Mouse (Mus musculus) intestine, embryonic 14.5 days (tissue): Measurements from ENCODE around the gene Asic2. TPM values are rescaled to one million over a fixed set of nuclear protein-coding genes. Genes with fewer than 3 reads are reported as not detected.

Experiments
- ATAC-seq: fragments of 200-750 bp; cut with Nextera tagmentation; replicated peaks from 2 replicates; pipeline ENCODE4 v1.8.0; 2017; ENCODE audit warnings: low read depth, moderate number of reproducible peaks, moderate TSS enrichment, moderate library complexity; ENCODE audit not compliant: low FRiP score, low TSS enrichment
- DNase-seq: peaks from one replicate; pipeline ENCODE4 v3.0.0-alpha.2; 2018; ENCODE audit warnings: low spot score
- H3K27ac ChIP-seq: fragments of 300-500 bp; sonication (generic); 2 replicates; pipeline ENCODE4 v1.5.1; 2014; ENCODE audit warnings: low read depth, mild to moderate bottlenecking, control low read depth
- H3K27me3 ChIP-seq: fragments of 300-500 bp; sonication (generic); replicated peaks from 2 replicates; pipeline ENCODE4 v1.6.1; 2014; ENCODE audit warnings: low read length, control low read depth; ENCODE audit not compliant: control insufficient read depth, insufficient read depth
- H3K36me3 ChIP-seq: fragments of 300-500 bp; sonication (generic); 2 replicates; pipeline ENCODE4 v1.6.1; 2014; ENCODE audit warnings: low read length, control low read depth; ENCODE audit not compliant: control insufficient read depth, insufficient read depth
- H3K4me1 ChIP-seq: fragments of 300-500 bp; sonication (generic); replicated peaks from 2 replicates; pipeline ENCODE4 v1.6.1; 2014; ENCODE audit warnings: low read length, control low read depth, mixed read lengths; ENCODE audit not compliant: control insufficient read depth, insufficient read depth
- H3K4me2 ChIP-seq: fragments of 300-500 bp; sonication (generic); 2 replicates; pipeline ENCODE4 v1.6.1; 2014; ENCODE audit warnings: low read length
- H3K4me3 ChIP-seq: fragments of 300-500 bp; sonication (generic); 2 replicates; pipeline ENCODE4 v1.5.1; 2014; ENCODE audit warnings: low read depth, low read length, control low read depth, mixed read lengths
- H3K9ac ChIP-seq: fragments of 300-500 bp; sonication (generic); 2 replicates; pipeline ENCODE4 v1.6.1; 2014; ENCODE audit warnings: mild to moderate bottlenecking, low read length
- H3K9me3 ChIP-seq: fragments of 300-500 bp; sonication (generic); 2 replicates; pipeline ENCODE4 v1.6.1; 2016; ENCODE audit warnings: low read length, control low read depth; ENCODE audit not compliant: control insufficient read depth
- WGBS: fragments of 180-500 bp; shearing (Covaris S2); extraction: QIAGEN DNeasy Blood & Tissue Kit; methylation state at CpG from one replicate; pipeline ENCODE4 v1.1.7; 2014; 5-methylcytosine and 5-hydroxymethylcytosine counted together
- polyA plus RNA-seq: library from polyadenylated mRNA; unstranded; fragments of >200 nt; fragmentation: Nextera tagmentation; extraction: Ambion mirVana; gene quantifications from 2 replicates; pipeline ENCODE4 v1.2.1, GENCODE M21; 2014

The Asic2 gene
- polyA plus RNA-seq, 1 experiment from 2014 or later, result 0.22 TPM

- WGBS, result 64% methylated on average over 5 of the region's 5 CpGs
Observed at GRCm38 (mm10) chr11:81765288-81765687, 203.0 kb downstream of the Asic2 start.

DNA sequence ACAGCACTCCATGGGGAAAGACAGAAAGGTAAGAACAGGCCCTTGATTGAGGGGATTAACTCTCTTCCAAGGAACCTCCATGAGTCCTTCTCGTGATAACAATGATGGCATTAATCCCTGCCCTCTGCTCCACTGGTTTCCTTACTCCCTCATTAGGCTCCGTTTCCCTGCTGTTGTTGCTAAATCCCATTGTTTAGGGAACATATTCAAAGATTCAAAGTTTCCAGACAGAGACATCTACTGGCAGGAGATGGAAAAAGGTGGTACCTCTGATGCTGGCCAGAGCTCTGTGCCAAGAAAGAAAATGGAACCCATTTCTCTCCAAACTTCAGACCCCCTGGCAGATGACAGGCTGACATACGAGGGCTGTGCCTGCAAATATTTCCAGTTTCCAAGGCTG is 203.5 kb downstream of the Asic2 start:
- Histone ChIP-seq H3K27me3 (no peaks in the 10 kb centered on the region), H3K27ac (no peak overlapping the region), H3K9me3 (no peaks in the 10 kb centered on the region), H3K9ac (no peak overlapping the region), H3K36me3 (no peaks in the 10 kb centered on the region), H3K4me3 (no peak overlapping the region), H3K4me1 (no peaks in the 10 kb centered on the region), H3K4me2 (no peak overlapping the region)
- DNase-seq (no peak), ATAC-seq (no peak)
- WGBS, result 22% methylated on average over 3 of the region's 3 CpGs

More at GRCm38 (mm10) chr11:81765288-81765687, 203.0 kb downstream of the Asic2 start:
- H3K27ac ChIP-seq, result no peak overlapping the region
- H3K4me3 ChIP-seq, result no peak overlapping the region
- H3K36me3 ChIP-seq, result no peaks in the 10 kb centered on the region
- H3K4me1 ChIP-seq, result no peaks in the 10 kb centered on the region
- no peaks in the 10 kb centered on the region for H3K27me3 ChIP-seq
- no peaks in the 10 kb centered on the region for H3K9me3 ChIP-seq
- no peak overlapping the region for H3K4me2 ChIP-seq
- ATAC-seq, result no peak
- DNase-seq, result no peak
- no peak overlapping the region for H3K9ac ChIP-seq

- Histone ChIP-seq H3K27ac (no peak overlapping the region), H3K36me3 (no peaks in the 10 kb centered on the region), H3K27me3 (no peaks in the 10 kb centered on the region), H3K4me3 (no peak overlapping the region), H3K9me3 (0 out of 2 replicates have a peak, but pooled peaks cover 3% of the 10 kb centered on the region), H3K9ac (no peak overlapping the region), H3K4me1 (no peaks in the 10 kb centered on the region), H3K4me2 (no peak overlapping the region)
- no peak for ATAC-seq
- WGBS, result 87% methylated on average over 4 of the region's 4 CpGs
- DNase-seq, result no peak
Observed at GRCm38 (mm10) chr11:81757221-81757620, 211.0 kb downstream of the Asic2 start.

- Histone ChIP-seq H3K4me1 (no peaks in the 10 kb centered on the region), H3K27ac (no peak overlapping the region), H3K4me2 (no peak overlapping the region), H3K36me3 (no peaks in the 10 kb centered on the region), H3K9ac (no peak overlapping the region), H3K27me3 (no peaks in the 10 kb centered on the region), H3K4me3 (no peak overlapping the region), H3K9me3 (0 out of 2 replicates have a peak, but pooled peaks cover 3% of the 10 kb centered on the region)
- DNase-seq (no peak), ATAC-seq (no peak)
- WGBS, result 89% methylated on average over 5 of the region's 5 CpGs
Observed at GRCm38 (mm10) chr11:81750876-81751275, 217.4 kb downstream of the Asic2 start.

DNA sequence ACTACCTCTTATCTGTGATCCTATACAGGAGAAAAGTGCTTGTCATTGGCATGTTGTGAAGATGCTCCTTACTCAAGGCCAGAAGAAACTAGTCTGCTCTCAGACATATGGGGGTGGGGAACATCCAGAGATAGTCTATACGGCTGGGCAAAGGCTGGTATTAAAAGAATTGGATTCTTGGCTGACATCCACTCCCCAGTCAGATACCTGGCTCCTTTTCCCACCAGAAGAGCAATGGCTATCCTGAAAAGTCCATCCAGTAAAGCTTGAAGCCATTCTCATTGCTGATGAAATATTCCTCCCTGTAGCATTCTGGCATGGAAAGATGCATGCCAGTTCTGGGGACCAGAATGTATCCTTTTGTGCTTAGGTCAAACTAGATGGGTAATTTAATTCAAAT is 218.2 kb downstream of the Asic2 start:
- H3K9me3 ChIP-seq, result 0 out of 2 replicates have a peak, but pooled peaks cover 2% of the 10 kb centered on the region
- H3K4me2 ChIP-seq, result no peak overlapping the region
- H3K4me3 ChIP-seq, result no peak overlapping the region
- H3K27me3 ChIP-seq, result no peaks in the 10 kb centered on the region
- no peak overlapping the region for H3K9ac ChIP-seq
- ATAC-seq, result no peak
- H3K36me3 ChIP-seq, result no peaks in the 10 kb centered on the region
- 58% methylated on average over 1 of the region's 1 CpGs for WGBS
- H3K4me1 ChIP-seq, result no peaks in the 10 kb centered on the region
- H3K27ac ChIP-seq, result no peak overlapping the region
- DNase-seq, result no peak

DNA sequence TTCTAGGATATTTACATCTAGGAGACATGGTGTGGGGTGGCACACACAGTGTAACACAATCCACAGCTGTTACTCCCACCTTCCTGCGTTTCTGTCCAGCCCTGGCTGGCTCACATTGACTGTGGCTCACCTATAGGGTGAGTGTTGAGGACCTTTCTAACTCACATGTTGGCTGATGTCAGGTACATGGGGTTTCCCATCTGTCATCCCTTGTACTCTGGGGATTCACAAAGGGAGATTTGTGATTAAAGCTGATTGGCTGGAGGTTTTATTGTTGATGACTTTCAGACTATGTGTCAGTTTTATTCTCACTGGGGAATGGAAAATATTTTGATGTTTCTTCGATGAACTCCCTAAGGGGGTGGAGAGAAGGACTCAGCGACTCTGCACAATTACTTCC is 229.3 kb downstream of the Asic2 start:
- H3K27me3 ChIP-seq, result no peaks in the 10 kb centered on the region
- ATAC-seq, result no peak
- no peak overlapping the region for H3K27ac ChIP-seq
- no peaks in the 10 kb centered on the region for H3K9me3 ChIP-seq
- no peak overlapping the region for H3K9ac ChIP-seq
- WGBS, result 64% methylated on average over 3 of the region's 3 CpGs
- no peaks in the 10 kb centered on the region for H3K4me1 ChIP-seq
- H3K4me3 ChIP-seq, result no peak overlapping the region
- no peak overlapping the region for H3K4me2 ChIP-seq
- no peak for DNase-seq
- H3K36me3 ChIP-seq, result no peaks in the 10 kb centered on the region

- no peak overlapping the region for H3K27ac ChIP-seq
- no peak for ATAC-seq
- no peak for DNase-seq
- 64% methylated on average over 3 of the region's 3 CpGs for WGBS
- no peaks in the 10 kb centered on the region for H3K9me3 ChIP-seq
- no peak overlapping the region for H3K4me3 ChIP-seq
- H3K9ac ChIP-seq, result no peak overlapping the region
- no peaks in the 10 kb centered on the region for H3K36me3 ChIP-seq
- H3K4me2 ChIP-seq, result no peak overlapping the region
- no peaks in the 10 kb centered on the region for H3K4me1 ChIP-seq
- no peaks in the 10 kb centered on the region for H3K27me3 ChIP-seq
Observed at GRCm38 (mm10) chr11:81737777-81738176, 230.5 kb downstream of the Asic2 start.

DNA sequence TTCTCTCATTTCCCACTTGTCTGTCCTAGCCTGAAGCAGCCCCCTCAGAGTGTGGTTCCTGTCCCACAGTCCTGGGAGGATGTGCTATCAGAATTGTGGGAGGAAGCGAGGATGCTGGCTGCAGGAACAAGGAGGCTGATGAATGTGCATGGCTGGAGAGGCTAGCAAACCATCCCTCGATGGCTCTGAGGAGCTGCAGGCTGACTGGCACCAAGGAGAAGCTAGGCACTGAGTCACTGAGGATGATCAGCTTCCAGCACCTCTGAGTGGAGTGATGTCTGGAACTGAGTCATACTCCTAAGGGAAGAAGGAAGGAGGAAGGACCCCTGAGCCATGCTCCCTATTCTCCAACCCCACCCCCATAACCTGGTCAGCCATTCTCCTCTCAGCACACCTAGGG is 246.2 kb downstream of the Asic2 start:
- Histone ChIP-seq H3K4me1 (no peaks in the 10 kb centered on the region), H3K9ac (no peak overlapping the region), H3K4me2 (no peak overlapping the region), H3K4me3 (no peak overlapping the region), H3K27me3 (no peaks in the 10 kb centered on the region), H3K27ac (no peak overlapping the region), H3K9me3 (no peaks in the 10 kb centered on the region), H3K36me3 (no peaks in the 10 kb centered on the region)
- WGBS, result 65% methylated on average over 2 of the region's 2 CpGs
- no peak for ATAC-seq
- DNase-seq, result no peak

- Histone ChIP-seq H3K27me3 (no peaks in the 10 kb centered on the region), H3K4me2 (no peak overlapping the region), H3K4me3 (no peak overlapping the region), H3K4me1 (no peaks in the 10 kb centered on the region), H3K27ac (no peak overlapping the region), H3K9me3 (no peaks in the 10 kb centered on the region), H3K9ac (no peak overlapping the region), H3K36me3 (no peaks in the 10 kb centered on the region)
- ATAC-seq, result no peak
- no peak for DNase-seq
- WGBS, result 73% methylated on average over 4 of the region's 4 CpGs
Observed at GRCm38 (mm10) chr11:81714801-81715200, 253.5 kb downstream of the Asic2 start.
